Mouse (Mus musculus) brain, embryonic 18.5 days (tissue): ENCODE measurements around the gene Zfp37.
A peak's percentile ranks its signal among the peaks of the same experiment; 100 is the strongest.
"Not testable (repeated sequence)": the region's sequence is repeated elsewhere in the genome, so short reads cannot be mapped to it uniquely, and the experiment has no call there.

Source experiments
- DNase-seq: peaks from one replicate; pipeline ENCODE4 v3.0.0-alpha.2; 2012; ENCODE audit warnings: low read depth, low spot score

The Zfp37 gene

DNA sequence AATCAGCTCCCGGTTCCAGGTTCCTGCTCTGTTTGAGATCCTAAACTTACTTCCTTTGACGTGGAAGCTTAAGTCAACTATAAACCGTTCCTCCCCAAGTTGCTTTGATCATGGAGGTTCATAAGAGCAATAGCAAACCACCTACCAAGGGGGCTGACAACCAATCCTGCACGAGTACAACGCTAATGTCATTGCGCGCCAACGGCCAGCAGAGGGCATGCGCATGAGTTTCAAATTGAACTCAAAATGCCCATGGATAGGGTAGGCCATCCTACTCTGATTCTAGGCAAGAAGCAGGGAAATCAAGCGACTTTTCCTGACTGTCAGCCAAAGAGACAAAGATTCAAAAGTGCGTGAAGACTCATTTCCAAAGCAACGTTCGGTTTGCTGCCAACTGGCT lies at the start of gene Zfp37:
Zfp37 (minus strand) TSS at position 279 of the 400 bp plus-strand sequence.
- DNase-seq = no peak

GRCm38 (mm10) chr4:62278081-62278480 lies 47.2 kb upstream of the Zfp37 start:
- DNase-seq = no peak

DNA sequence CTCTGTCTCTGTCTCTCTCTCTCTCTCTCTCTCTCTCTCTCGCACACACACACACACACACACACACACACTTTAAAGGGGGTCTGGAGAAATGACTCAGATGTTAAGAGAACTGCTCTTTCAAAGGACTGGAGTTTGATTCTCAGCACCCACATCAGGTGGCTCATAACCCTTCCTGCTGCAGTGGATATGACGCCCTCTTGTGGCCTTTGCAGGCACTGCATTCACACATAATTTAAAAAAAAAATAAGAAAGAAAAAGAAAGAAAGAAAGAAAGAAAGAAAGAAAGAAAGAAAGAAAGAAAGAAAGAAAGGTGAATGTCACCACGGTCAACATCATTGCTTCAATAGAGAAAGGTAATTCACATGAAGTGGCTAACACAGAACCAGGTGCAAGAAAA lies 46.4 kb upstream of the Zfp37 start:
- DNase-seq = no peak

DNA sequence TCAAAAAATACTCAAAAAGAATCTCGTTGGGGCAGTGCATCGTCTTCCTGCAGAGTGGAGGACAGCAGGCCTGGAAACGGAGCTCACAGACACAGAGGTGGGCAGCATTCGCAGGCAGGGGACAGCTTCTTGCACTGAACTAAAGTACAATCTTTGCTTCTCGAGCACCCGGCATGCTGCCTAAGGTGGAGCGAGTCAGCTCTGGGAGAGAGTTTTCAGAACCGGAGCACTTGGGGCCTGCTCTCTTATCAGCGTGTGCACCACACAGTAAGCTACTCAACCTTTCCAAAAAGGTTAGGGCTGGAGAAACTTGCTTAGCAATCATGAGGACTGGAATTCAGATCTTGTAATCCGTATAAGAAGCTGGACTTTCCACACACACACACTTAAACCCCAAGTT lies 45.8 kb upstream of the Zfp37 start:
- DNase-seq = no peak

DNA sequence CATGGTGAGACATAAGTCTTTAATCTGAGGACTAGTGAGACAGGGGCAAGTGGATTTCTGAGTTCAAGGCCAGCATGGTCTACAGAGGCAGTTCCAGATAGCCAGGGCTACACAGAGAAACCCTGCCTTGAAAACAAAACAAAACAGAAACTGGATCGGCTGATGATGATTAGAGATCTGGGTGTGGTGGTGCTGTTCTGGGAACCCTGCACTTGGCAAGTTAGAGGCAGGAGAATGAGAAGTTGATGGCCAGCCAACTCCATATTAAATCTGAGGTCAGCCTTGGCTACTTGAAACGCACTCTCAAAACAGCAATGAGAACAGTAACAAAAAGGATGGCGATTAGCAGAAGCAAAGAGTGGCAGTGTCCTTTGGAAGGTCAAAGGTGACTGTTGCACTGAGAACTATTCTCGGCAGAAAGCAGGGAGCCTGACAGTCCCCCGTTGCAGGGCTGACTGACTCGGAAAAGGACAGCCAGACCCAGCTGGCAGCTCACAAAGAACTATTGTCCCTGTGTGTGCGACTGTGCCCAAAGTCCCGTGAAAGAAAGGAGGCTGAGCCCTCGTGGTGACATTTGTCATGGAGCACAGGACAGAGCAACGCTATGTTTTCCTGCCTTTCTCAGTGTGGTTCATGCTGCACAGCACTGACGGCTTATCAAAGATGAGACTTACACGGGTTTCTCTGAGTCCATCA lies 44.1 kb upstream of the Zfp37 start:
- peak; percentile 16 for DNase-seq

DNA sequence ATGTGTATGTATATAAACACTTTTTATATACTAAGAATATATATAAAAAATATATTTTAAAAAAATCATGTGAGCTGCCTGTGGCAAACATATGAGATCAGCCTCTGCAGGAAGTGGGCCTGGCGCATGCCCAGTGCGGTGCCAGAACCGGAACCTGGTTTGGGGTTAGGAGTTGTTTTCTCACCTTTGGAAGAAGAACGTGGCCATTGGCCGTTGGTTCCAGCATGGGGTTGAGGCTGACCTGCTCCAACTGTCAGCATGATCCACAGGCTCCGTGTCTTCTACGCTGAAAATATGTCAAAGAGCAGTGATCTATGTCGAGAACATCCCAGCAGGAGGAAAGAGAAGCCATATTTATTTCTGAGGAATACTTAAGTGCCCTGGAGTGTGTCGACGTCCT lies 43.1 kb upstream of the Zfp37 start:
- no peak for DNase-seq

GRCm38 (mm10) chr4:62272696-62273095 lies 41.8 kb upstream of the Zfp37 start:
- DNase-seq = no peak

GRCm38 (mm10) chr4:62267101-62267500 lies 36.3 kb upstream of the Zfp37 start:
- no peak for DNase-seq

- not testable (repeated sequence) for DNase-seq
Measured at GRCm38 (mm10) chr4:62266016-62266415, 35.2 kb upstream of the Zfp37 start.

DNA sequence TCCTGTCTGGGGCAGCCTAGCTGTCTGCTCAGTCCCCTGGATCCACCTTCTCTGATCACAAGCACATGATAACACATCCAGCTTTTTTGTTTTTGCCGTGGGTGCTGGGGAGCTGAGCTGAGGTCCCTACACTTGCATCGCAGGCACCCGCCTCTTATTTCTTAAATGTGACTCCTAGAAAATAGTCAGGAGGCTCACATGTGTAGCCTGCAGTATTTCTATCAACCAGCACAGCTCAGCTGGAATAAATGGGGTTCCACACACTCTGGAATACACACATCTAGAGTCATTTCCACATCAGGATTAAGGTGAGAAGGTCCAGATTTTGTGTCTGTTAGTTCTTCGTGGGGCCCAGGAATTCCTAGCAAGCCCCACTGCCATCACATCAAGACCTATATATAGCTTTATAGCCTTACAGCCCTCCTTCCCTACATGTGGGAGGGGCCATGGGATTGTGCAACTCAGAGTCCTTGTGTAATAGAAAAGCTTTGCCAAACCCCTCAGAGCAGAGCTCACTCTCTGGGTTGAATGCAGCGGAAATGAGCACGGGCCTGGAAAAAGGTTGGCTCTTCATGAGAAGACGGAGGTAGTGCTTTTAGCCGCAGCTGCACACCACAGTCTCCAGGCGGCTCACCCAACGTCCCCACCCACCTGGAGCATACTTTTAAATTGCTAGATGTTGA lies 34.4 kb upstream of the Zfp37 start:
- no peak for DNase-seq

DNA sequence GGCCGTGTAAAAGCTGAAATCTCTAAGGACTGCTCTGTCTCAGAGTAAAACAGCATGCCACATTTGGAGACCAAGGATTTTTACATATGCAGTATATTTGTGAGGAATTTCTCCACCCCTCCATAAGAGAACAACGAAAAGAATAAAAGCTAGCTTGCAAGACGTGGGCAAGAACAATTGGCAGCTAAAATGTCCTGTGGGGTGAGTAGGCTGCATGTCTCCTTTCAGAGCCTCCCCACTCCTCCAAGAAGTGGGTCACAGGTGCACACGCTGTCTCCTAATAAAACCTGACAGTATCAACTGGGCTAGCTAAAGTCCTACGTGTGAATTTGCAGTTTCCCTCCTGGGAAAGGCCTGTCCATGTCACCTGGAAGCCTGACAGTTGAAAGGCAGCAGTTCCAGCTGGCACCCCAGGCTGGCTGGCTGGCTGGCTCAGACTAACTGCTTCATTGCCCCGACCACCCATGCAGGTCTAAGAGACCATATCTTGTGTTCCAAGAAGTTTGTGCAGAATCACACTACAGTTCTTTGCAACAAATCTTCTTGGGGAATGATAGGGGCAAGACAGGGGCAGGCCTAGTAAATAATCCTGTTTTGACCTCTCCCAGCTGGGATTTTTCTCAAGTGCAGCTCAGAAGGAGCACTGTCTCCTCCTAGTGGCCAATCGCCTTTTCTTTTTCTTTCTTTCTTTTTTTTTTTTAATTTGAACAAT lies 32.4 kb upstream of the Zfp37 start:
- DNase-seq = no peak

GRCm38 (mm10) chr4:62262276-62262675 lies 31.4 kb upstream of the Zfp37 start, which contains the start of gene Slc31a2:
Slc31a2 (plus strand) TSS chr4:62262562.
- no peak for DNase-seq

DNA sequence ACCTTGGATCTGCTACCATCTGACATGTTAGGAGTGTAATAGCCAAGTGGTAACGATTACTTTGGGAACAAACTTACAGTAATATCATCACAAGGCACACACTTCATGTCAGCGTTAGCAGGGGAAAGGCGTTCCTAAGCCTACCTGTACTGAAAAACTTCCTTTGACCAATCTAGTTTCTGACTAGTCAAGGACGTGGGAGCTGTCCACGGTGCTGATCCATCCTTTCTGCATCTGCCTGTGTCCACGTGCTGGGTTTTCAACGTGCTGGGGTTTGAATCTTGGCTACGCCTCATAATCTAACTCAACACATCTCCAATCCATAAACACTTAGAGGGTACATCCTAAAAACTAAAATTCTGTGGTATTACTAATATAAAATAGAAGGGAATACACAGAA lies 26.1 kb upstream of the Zfp37 start:
- DNase-seq = no peak

- DNase-seq = no peak
Measured at GRCm38 (mm10) chr4:62254551-62254950, 23.7 kb upstream of the Zfp37 start.

DNA sequence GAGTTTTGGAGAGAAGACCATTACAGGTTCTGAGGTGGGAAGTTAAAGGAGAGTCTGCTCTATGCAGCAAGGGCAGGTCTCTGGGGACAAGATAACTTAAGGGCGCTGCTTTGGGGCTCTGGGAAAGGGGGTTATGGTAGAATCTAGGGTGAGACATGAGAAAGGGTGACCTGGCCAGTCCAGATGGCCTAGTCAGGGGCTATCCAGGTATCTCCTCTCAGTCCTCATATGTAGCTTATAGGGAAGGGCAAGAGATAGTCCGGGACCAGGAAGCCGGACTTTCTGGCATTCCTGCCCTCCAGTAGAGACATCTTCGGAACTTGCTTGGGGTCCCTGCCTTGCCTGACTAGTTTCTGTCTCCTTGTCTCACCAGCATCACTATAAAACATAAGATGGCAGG lies 20.9 kb upstream of the Zfp37 start:
- no peak for DNase-seq

- DNase-seq = no peak
Measured at GRCm38 (mm10) chr4:62250896-62251544, 20.2 kb upstream of the Zfp37 start.

DNA sequence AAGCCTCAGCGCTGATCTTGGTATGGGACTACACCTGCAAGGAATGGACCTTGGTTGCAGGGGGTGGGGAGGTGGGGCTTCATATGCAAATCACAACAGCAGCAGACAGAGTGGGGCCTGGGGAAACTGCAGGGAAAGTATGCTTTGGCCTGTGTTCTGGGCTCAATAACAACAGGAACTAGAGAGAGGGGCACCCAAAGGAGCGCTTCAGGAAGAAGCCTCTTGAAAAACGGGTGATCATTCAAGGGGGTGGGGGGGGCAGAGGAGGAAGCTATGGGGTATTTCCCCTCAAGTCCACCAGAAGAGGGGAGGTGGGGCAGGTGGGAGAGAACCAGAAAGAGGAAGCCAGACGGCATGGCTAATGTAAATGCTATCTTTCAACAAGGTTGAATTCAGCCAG lies 17.5 kb upstream of the Zfp37 start:
- DNase-seq = no peak

DNA sequence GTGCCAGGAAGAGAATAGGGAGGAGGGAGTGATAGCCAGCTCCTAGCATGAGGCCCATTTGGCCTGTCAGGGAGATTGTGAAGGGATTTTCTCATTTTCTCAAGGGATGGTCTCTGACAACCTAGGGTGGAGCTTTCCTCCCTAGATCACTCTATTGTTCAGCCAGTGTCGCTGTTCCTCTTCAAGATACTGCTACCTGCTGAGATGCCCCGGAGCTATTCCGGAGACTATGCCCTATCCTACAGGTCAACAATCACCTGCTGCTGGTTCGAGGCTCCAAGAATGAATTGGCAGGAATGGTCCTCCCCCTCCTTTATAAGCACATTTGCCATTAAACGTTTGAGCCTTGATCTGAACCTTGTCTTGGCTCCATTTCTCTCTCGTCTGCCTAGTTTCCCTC lies 9.7 kb upstream of the Zfp37 start:
- DNase-seq = no peak

DNA sequence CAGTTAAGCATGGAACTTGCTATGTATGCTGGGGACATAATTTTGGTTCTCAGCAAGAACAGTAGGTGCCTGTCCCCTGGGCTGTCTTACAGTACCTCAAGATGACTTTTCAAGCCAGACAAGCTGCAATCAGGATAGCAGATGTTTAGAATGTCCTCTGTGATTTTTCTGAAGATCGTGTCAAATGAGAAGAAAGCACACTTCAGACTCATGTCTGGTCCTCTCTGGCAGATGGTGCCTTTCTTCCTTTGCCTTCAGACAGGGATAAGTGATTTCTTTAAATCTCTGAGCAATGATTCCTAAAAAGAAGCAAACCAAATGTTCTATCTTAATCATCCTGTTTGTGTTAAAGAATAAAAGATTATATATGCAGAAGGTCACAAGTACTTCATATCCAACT lies 694 bp downstream of the Zfp37 start:
- DNase-seq = no peak

DNA sequence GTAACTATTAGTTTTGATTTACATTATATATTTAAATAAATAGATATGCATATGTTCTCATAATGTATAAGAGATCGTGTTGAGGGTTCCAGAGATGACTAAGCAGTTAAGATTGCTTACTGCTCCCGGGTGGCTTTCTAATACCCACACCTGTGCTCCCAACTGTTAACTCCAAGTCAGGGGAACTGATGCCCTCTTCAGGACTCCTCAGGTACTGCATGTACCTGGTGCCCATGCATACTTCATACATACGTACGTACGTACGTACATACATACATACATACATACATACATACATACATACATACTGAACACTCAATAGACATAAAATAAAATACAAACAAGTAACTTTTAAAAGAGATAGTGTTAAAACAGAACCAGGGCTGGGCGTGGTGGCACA lies 1.4 kb downstream of the Zfp37 start:
- DNase-seq = no peak

GRCm38 (mm10) chr4:62228391-62228790 lies 2.5 kb downstream of the Zfp37 start:
- no peak for DNase-seq

DNA sequence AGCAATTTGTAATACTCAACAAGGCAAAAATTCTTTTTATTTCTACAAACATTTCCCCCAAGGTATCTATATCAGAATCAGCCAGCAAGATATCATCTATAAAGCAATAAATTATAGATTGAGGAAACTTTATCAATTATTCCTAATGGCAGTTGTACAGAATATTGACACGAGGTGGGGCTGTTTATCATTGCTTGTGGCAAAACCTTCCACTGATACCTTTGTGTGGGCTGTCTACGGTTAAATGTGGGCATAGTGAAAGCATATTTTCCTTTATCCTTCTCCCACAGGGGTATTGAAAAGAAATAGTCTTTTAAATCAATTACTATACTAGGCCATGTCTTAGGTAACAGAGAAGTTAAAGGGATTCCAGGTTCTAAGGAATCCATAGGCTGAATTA lies 17.4 kb downstream of the Zfp37 start:
- no peak for DNase-seq
